8 mouse cellular contexts compared by ENCODE assay signal in the genomic region with DNA sequence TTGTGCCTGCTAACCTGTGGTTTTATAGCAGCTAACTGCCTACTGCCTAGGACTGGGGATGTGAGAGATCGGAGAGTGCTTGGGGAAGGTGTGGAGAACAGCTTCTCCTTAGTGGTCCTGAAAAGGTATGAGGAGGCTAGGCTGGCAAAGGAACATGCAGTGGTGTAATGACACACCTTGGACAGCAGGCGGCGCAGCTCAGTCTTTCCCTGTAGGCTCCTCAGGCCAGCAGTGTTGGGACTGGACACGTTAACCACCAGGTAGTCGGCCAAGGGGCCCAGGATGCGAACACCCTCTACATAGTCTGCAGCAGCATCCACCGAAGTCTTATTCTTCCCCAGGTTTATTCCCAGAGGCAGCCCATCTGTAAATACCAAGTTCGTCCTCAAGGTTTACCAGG. TPM values are rescaled to one million over a fixed set of nuclear protein-coding genes. Genes with fewer than 3 reads are reported as not detected.
DNase-seq lines count a peak whose midpoint lies in the region; ATAC-seq lines count a peak whose summit lies in the region.

No protein-coding gene starts in this region.

- no peak overlapping the region for H3K27ac ChIP-seq in hindbrain, embryonic 11.5 days (ENCODE audit: low read depth, low read length)
- H3K27ac ChIP-seq in hindbrain, embryonic 13.5 days, result no peak overlapping the region

- no peaks in the 10 kb centered on the region for H3K9me3 ChIP-seq in hindbrain, embryonic 11.5 days (ENCODE audit: control insufficient read depth, low read length)
- no peaks in the 10 kb centered on the region for H3K9me3 ChIP-seq in hindbrain, embryonic 13.5 days

- no peak overlapping the region for H3K9ac ChIP-seq in hindbrain, embryonic 11.5 days (ENCODE audit: low read depth, low read length)
- no peak overlapping the region for H3K9ac ChIP-seq in hindbrain, embryonic 13.5 days

- peak; percentile 76 for DNase-seq in hindbrain, embryonic 11.5 days (ENCODE audit: low spot score)
- peak; percentile 37 to 59 for DNase-seq in CD8-positive naive resting alpha-beta T cell, adult 2 months (ENCODE audit: low read depth in 2 of 2, low spot score in 2 of 2)
- peak; percentile 48 to 67 for DNase-seq in adrenal gland, postnatal 36 days
- DNase-seq in kidney, postnatal 14 days, result peak; percentile 47
- DNase-seq in testis, postnatal 10 days (ENCODE audit: low spot score), result peak; percentile 80

- no peak overlapping the region for H3K4me2 ChIP-seq in hindbrain, embryonic 11.5 days (replicated peaks; ENCODE audit: low read depth, low read length)
- H3K4me2 ChIP-seq in hindbrain, embryonic 13.5 days, result no peak overlapping the region

- no peak for ATAC-seq in hindbrain, embryonic 11.5 days (ENCODE audit: low FRiP score)
- no peak for ATAC-seq in hindbrain, embryonic 13.5 days (ENCODE audit: low FRiP score)
- peak; percentile 56 for ATAC-seq in erythroblast, adult 5-6 weeks (replicated peaks; ENCODE audit: low FRiP score, poor library complexity, severe bottlenecking)
- peak; percentile 87 for ATAC-seq in megakaryocyte, adult 5-6 weeks (ENCODE audit: poor library complexity, severe bottlenecking)

- WGBS in hindbrain, embryonic 11.5 days, result 48% methylated on average over 8 of the region's 8 CpGs
- 53% methylated on average over 8 of the region's 8 CpGs for WGBS in hindbrain, embryonic 13.5 days

- no peaks in the 10 kb centered on the region for H3K36me3 ChIP-seq in hindbrain, embryonic 11.5 days (ENCODE audit: control insufficient read depth, insufficient read depth, low read length)
- H3K36me3 ChIP-seq in hindbrain, embryonic 13.5 days, result peaks cover 51% of the 10 kb centered on the region

- H3K27me3 ChIP-seq in hindbrain, embryonic 11.5 days (ENCODE audit: control insufficient read depth, insufficient read depth, low read length), result no peaks in the 10 kb centered on the region
- H3K27me3 ChIP-seq in hindbrain, embryonic 13.5 days, result no peaks in the 10 kb centered on the region

- no peaks in the 10 kb centered on the region for H3K4me1 ChIP-seq in hindbrain, embryonic 11.5 days (replicated peaks; ENCODE audit: control insufficient read depth, insufficient read depth, low read length)
- H3K4me1 ChIP-seq in hindbrain, embryonic 13.5 days (replicated peaks), result no peaks in the 10 kb centered on the region

- no peak overlapping the region for H3K4me3 ChIP-seq in hindbrain, embryonic 11.5 days (ENCODE audit: low read depth, low read length)
- H3K4me3 ChIP-seq in hindbrain, embryonic 13.5 days, result no peak overlapping the region

RNA-seq across cellular contexts. Expression of a gene that starts 12.6 kb away (rescaled TPM):
- 34.4 and 36.3 TPM in 2 replicates for polyA plus RNA-seq in hindbrain, embryonic 11.5 days (2014; fragmentation: Nextera tagmentation; extraction: Ambion mirVana)
- polyA plus RNA-seq in hindbrain, embryonic 13.5 days (2015; fragmentation: Nextera tagmentation; extraction: Ambion mirVana), result 31.5 and 33.4 TPM in 2 replicates
- 10 to 100 TPM; 20.3 to 25.7 TPM for total RNA-seq in adrenal gland, postnatal 36 days (2021)
- 0.77 and 4.8 TPM in 2 replicates for total RNA-seq in erythroblast, adult 5-6 weeks (2015; ENCODE audit: low replicate concordance)
- 4.0 and 4.3 TPM in 2 replicates for total RNA-seq in erythroblast, adult 5-6 weeks (2017; ENCODE audit: low replicate concordance)
- total RNA-seq in megakaryocyte, adult 5-6 weeks (2015), result 7.0 and 8.6 TPM in 2 replicates
- total RNA-seq in megakaryocyte, adult 5-6 weeks (2017), result 5.4 and 16.1 TPM in 2 replicates

RNA-seq across cellular contexts. Expression of a gene that starts 16.9 kb away (rescaled TPM):
- 0.81 and 1.7 TPM in 2 replicates for polyA plus RNA-seq in hindbrain, embryonic 11.5 days (2014; fragmentation: Nextera tagmentation; extraction: Ambion mirVana)
- polyA plus RNA-seq in hindbrain, embryonic 13.5 days (2015; fragmentation: Nextera tagmentation; extraction: Ambion mirVana), result 0.29 and 0.70 TPM in 2 replicates
- total RNA-seq in adrenal gland, postnatal 36 days (2021), result 100 to 1,000 TPM in 1 of 2 experiments, 10 to 100 TPM in 1; 71.7 to 252 TPM
- total RNA-seq in erythroblast, adult 5-6 weeks (2015; ENCODE audit: low replicate concordance), result 99.9 and 127 TPM in 2 replicates
- total RNA-seq in erythroblast, adult 5-6 weeks (2017; ENCODE audit: low replicate concordance), result 102 and 125 TPM in 2 replicates
- 423 and 468 TPM in 2 replicates for total RNA-seq in megakaryocyte, adult 5-6 weeks (2015)
- 646 and 667 TPM in 2 replicates for total RNA-seq in megakaryocyte, adult 5-6 weeks (2017)

RNA-seq across cellular contexts. Expression of a gene that starts 18.5 kb away (rescaled TPM):
- 0.27 and 0.69 TPM in 2 replicates for polyA plus RNA-seq in hindbrain, embryonic 11.5 days (2014; fragmentation: Nextera tagmentation; extraction: Ambion mirVana)
- 0.12 TPM in 2 replicates for polyA plus RNA-seq in hindbrain, embryonic 13.5 days (2015; fragmentation: Nextera tagmentation; extraction: Ambion mirVana)
- under 1 TPM; 0.23 to 0.33 TPM for total RNA-seq in adrenal gland, postnatal 36 days (2021)
- 0.38 TPM in 1 of 2 replicates, not detected in the other for total RNA-seq in erythroblast, adult 5-6 weeks (2015; ENCODE audit: low replicate concordance)
- total RNA-seq in erythroblast, adult 5-6 weeks (2017; ENCODE audit: low replicate concordance), result not detected in 2 replicates
- total RNA-seq in megakaryocyte, adult 5-6 weeks (2015), result 0.57 TPM in 1 of 2 replicates, not detected in the other
- total RNA-seq in megakaryocyte, adult 5-6 weeks (2017), result not detected in 2 replicates

RNA-seq across cellular contexts. Expression of a gene that starts 30.2 kb away (rescaled TPM):
- polyA plus RNA-seq in hindbrain, embryonic 11.5 days (2014; fragmentation: Nextera tagmentation; extraction: Ambion mirVana), result 31.5 and 33.2 TPM in 2 replicates
- polyA plus RNA-seq in hindbrain, embryonic 13.5 days (2015; fragmentation: Nextera tagmentation; extraction: Ambion mirVana), result 30.8 and 32.4 TPM in 2 replicates
- total RNA-seq in adrenal gland, postnatal 36 days (2021), result 10 to 100 TPM in 1 of 2 experiments, 1 to 10 TPM in 1; 9.4 to 11.0 TPM
- 1.9 and 3.6 TPM in 2 replicates for total RNA-seq in erythroblast, adult 5-6 weeks (2015; ENCODE audit: low replicate concordance)
- 3.8 and 4.3 TPM in 2 replicates for total RNA-seq in erythroblast, adult 5-6 weeks (2017; ENCODE audit: low replicate concordance)
- 6.2 and 7.9 TPM in 2 replicates for total RNA-seq in megakaryocyte, adult 5-6 weeks (2015)
- total RNA-seq in megakaryocyte, adult 5-6 weeks (2017), result 18.2 and 19.0 TPM in 2 replicates

RNA-seq across cellular contexts. Expression of a gene that starts 30.2 kb away (rescaled TPM):
- polyA plus RNA-seq in hindbrain, embryonic 11.5 days (2014; fragmentation: Nextera tagmentation; extraction: Ambion mirVana), result 14.9 and 19.5 TPM in 2 replicates
- 17.7 and 18.4 TPM in 2 replicates for polyA plus RNA-seq in hindbrain, embryonic 13.5 days (2015; fragmentation: Nextera tagmentation; extraction: Ambion mirVana)
- total RNA-seq in adrenal gland, postnatal 36 days (2021), result 10 to 100 TPM; 22.7 to 24.8 TPM
- 6.1 and 6.3 TPM in 2 replicates for total RNA-seq in erythroblast, adult 5-6 weeks (2015; ENCODE audit: low replicate concordance)
- 18.2 and 26.5 TPM in 2 replicates for total RNA-seq in erythroblast, adult 5-6 weeks (2017; ENCODE audit: low replicate concordance)
- total RNA-seq in megakaryocyte, adult 5-6 weeks (2015), result 14.6 and 19.0 TPM in 2 replicates
- total RNA-seq in megakaryocyte, adult 5-6 weeks (2017), result 67.4 and 75.9 TPM in 2 replicates

Comparison
In these comparisons a context has a peak if more than half of its experiments do, and no peak if none do; other contexts are left out.
1. ATAC-seq: peak in erythroblast, adult 5-6 weeks (single experiment) and megakaryocyte, adult 5-6 weeks (single experiment); none in hindbrain, embryonic 11.5 days (single experiment) and hindbrain, embryonic 13.5 days (single experiment).
2. Peak in every context shown above with its lines, with median percentiles within 50 percentile points of each other: DNase-seq.